Mouse (Mus musculus) intestine, postnatal 0 days (tissue): ENCODE data around the gene Ap1g2. TPM values are rescaled to one million over a fixed set of nuclear protein-coding genes. Genes with fewer than 3 reads are reported as not detected.

ENCODE experiments used
- ATAC-seq: fragments of 200-750 bp; cut with Nextera tagmentation; 2 replicates; pipeline ENCODE4 v1.8.0; 2017; ENCODE audit warnings: mild to moderate bottlenecking, moderate TSS enrichment, moderate library complexity
- H3K27ac ChIP-seq: fragments of 300-500 bp; sonication (generic); 2 replicates; pipeline ENCODE4 v1.5.1; 2014; ENCODE audit warnings: mild to moderate bottlenecking, low read depth, low read length, moderate library complexity
- H3K27me3 ChIP-seq: fragments of 300-500 bp; sonication (generic); replicated peaks from 2 replicates; pipeline ENCODE4 v1.6.1; 2014; ENCODE audit warnings: low read length, mixed read lengths; ENCODE audit not compliant: control insufficient read depth, insufficient read depth
- H3K36me3 ChIP-seq: fragments of 300-500 bp; sonication (generic); 2 replicates; pipeline ENCODE4 v1.6.1; 2014; ENCODE audit warnings: mild to moderate bottlenecking, moderate library complexity; ENCODE audit not compliant: control insufficient read depth, insufficient read depth
- H3K4me1 ChIP-seq: fragments of 300-500 bp; sonication (generic); replicated peaks from 2 replicates; pipeline ENCODE4 v1.6.1; 2014; ENCODE audit warnings: antibody characterized with exemption, low read length, mixed read lengths; ENCODE audit not compliant: control insufficient read depth, insufficient read depth
- H3K4me2 ChIP-seq: fragments of 300-500 bp; sonication (generic); replicated peaks from 2 replicates; pipeline ENCODE4 v1.6.1; 2014; ENCODE audit warnings: low read depth, mild to moderate bottlenecking, moderate library complexity
- H3K4me3 ChIP-seq: fragments of 300-500 bp; sonication (generic); 2 replicates; pipeline ENCODE4 v1.5.1; 2014; ENCODE audit warnings: low read depth, low read length
- H3K9ac ChIP-seq: fragments of 300-500 bp; sonication (generic); 2 replicates; pipeline ENCODE4 v1.6.1; 2014; ENCODE audit warnings: mild to moderate bottlenecking, low read depth, low read length
- H3K9me3 ChIP-seq: fragments of 300-500 bp; sonication (generic); 2 replicates; pipeline ENCODE4 v1.6.1; 2016; ENCODE audit warnings: mixed run types; ENCODE audit not compliant: control insufficient read depth
- CTCF ChIP-seq: sonication (generic); IDR thresholded peaks from 2 replicates; pipeline ENCODE4 v1.5.1; 2016; ENCODE audit warnings: low read depth, mild to moderate bottlenecking, control low read depth, antibody characterized with exemption, moderate library complexity
- WGBS: fragments of 180-500 bp; shearing (Covaris S2); extraction: QIAGEN DNeasy Blood & Tissue Kit; methylation state at CpG from one replicate; pipeline ENCODE4 v1.1.7; 2014; 5-methylcytosine and 5-hydroxymethylcytosine counted together
- polyA plus RNA-seq: library from polyadenylated mRNA; unstranded; fragments of >200 nt; fragmentation: Nextera tagmentation; extraction: Ambion mirVana; gene quantifications from 2 replicates; pipeline ENCODE4 v1.2.1, GENCODE M21; 2015

Gene Ap1g2
- polyA plus RNA-seq, 1 experiment from 2014 or later = 75.3 TPM

DNA sequence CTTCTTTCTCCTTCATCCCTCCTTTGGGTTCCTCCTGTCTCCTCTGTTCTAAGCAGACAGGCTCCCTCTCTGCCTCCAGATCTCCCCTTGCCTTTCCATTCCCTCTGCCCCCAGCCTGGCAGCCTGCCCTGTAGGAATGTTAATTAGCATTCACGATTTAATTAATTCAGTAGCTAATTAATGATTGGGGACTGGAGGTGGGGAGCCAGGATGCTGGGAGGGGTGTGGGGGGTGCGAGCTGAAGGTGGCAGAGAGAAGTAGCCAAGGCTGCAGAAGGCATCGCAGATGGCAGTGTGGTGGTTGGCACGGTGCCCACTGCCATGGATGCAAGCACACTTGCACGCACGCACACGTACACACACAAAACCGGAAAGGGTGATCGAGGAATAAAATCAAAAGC is 53.9 kb downstream of the Ap1g2 start:
- Histone ChIP-seq H3K4me3 (no peak overlapping the region), H3K4me2 (no peak overlapping the region), H3K9me3 (no peaks in the 10 kb centered on the region), H3K9ac (no peak overlapping the region), H3K27me3 (no peaks in the 10 kb centered on the region), H3K4me1 (no peaks in the 10 kb centered on the region), H3K36me3 (no peaks in the 10 kb centered on the region), H3K27ac (no peak overlapping the region)
- TF ChIP-seq CTCF = no peak
- 81% methylated on average over 9 of the region's 9 CpGs for WGBS
- no peak for ATAC-seq

Other genes with a start within 250 kb of the Ap1g2 start
- 6.0 and 7.3 TPM in 2 replicates for gene Homez, start 235.6 kb downstream of the Ap1g2 start, polyA plus RNA-seq
- 3.8 and 4.1 TPM in 2 replicates for gene Ppp1r3e, start 229.0 kb downstream of the Ap1g2 start, polyA plus RNA-seq
- 8.0 and 9.3 TPM in 2 replicates for gene Bcl2l2, start 223.2 kb downstream of the Ap1g2 start, polyA plus RNA-seq
- 1.8 and 1.9 TPM in 2 replicates for gene Gm20521, start 223.2 kb downstream of the Ap1g2 start, polyA plus RNA-seq
- 60.9 and 64.1 TPM in 2 replicates for gene Pabpn1, start 214.1 kb downstream of the Ap1g2 start, polyA plus RNA-seq
- gene Slc22a17, start 193.5 kb downstream of the Ap1g2 start, polyA plus RNA-seq = 12.5 and 12.9 TPM in 2 replicates
- gene Efs, start 180.5 kb downstream of the Ap1g2 start, polyA plus RNA-seq = 6.5 and 7.1 TPM in 2 replicates
- not detected in 2 replicates for gene Il25, start 173.9 kb downstream of the Ap1g2 start, polyA plus RNA-seq
- 1.1 and 2.1 TPM in 2 replicates for gene Cmtm5, start 170.3 kb downstream of the Ap1g2 start, polyA plus RNA-seq
- gene Myh6, start 139.7 kb downstream of the Ap1g2 start, polyA plus RNA-seq = 0.53 TPM in 1 of 2 replicates, not detected in the other
- not detected in 2 replicates for gene Gm17428, start 129.7 kb downstream of the Ap1g2 start, polyA plus RNA-seq
- gene Myh7, start 112.0 kb downstream of the Ap1g2 start, polyA plus RNA-seq = 3.9 and 5.6 TPM in 2 replicates
- 69.4 and 77.9 TPM in 2 replicates for gene Ngdn, start 91.1 kb downstream of the Ap1g2 start, polyA plus RNA-seq
- 0.87 and 1.1 TPM in 2 replicates for gene Zfhx2, start 14.3 kb downstream of the Ap1g2 start, polyA plus RNA-seq
- 7.5 and 8.8 TPM in 2 replicates for gene Thtpa, start 11.8 kb downstream of the Ap1g2 start, polyA plus RNA-seq
- gene Jph4, start 10.3 kb upstream of the Ap1g2 start, polyA plus RNA-seq = 0.90 and 0.93 TPM in 2 replicates
- 0.12 and 0.14 TPM in 2 replicates for gene Dhrs2, start 115.4 kb upstream of the Ap1g2 start, polyA plus RNA-seq